Mouse (Mus musculus): ENCODE results near the gene Gtdc1.
A peak's percentile ranks its signal among the peaks of the same experiment; 100 is the strongest.

The Gtdc1 gene

DNA sequence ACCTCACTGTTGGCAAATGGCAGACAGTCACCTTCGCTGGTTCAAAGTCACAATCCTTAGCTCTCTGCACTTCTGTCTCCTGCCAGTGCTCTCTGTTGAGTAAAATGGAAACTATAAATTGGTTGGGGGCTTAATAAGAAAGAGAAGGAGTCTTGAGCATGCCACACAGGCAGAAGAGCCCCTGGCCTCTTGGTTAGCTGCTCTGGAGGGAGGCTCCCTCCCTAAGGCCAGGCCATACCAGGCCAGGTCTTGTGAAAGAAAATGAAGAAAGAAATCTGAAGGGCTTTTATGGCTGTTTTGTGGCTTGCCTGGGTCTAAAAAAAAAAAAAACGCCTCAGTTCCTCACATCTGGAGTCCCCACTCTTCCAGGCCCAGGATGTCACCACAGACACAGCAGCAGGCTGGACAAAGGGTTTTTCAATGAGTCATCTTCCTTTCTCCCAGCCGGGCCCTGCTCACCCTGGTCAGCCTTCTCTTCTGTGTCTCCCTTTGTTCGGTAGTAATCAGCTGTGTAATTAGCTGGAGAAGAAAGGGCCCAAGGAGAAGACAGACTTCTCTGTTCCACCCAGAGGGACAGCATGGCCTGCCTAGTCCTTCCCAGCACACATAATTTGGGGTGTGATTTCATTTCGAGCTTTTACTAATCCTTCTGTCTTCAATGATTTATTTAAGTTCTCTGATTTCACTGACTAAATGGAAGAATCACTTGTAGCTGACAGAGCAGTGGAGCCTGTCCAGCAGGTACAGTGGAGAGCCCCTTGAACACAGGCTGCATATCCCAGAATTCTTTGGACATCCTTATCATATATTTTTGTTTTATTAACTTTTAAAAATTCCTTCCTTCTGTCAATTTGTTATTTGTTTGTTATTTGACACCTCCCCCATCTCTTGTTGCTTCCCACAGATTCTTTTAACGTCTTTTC, 401.1 kb downstream of the Gtdc1 start:
- peak; percentile 18 to 53 for DNase-seq (ENCODE audit: low spot score in 2 of 2)

DNA sequence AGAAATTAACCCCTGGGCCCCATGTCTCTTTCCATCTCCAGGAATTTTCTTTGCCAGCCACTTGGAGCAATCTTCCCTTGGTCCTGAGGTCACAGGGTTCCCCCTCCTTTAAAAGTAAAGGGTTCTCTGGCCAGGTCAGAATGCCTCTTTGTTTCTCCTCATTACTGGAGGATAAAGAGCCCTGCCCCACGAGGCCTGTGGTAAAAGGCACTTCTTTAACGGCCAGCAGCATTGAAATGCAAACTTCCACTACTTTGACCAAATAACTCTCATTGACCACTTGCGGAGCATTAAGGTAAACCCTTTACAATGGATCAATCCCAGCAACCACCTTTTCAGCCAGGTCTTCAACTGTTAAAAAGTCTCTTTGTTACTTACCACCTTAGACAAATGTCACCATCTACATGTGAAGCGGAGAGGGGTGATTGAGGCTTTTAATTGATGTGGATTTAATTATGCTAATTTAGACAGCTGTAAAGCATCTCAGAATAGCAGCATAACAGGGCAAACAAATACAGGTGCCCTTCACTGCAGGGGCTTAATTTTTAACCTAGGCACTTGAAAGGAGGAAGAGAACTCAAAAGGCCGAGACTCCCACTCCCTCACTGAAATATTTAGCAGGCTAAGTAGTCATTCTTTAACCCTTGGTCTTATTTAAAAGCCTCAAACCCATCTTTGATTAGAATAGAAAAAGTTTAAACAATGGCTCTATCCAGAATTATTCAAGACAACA, 402.1 kb downstream of the Gtdc1 start:
- DNase-seq (ENCODE audit: low spot score in 2 of 2): no peak

DNA sequence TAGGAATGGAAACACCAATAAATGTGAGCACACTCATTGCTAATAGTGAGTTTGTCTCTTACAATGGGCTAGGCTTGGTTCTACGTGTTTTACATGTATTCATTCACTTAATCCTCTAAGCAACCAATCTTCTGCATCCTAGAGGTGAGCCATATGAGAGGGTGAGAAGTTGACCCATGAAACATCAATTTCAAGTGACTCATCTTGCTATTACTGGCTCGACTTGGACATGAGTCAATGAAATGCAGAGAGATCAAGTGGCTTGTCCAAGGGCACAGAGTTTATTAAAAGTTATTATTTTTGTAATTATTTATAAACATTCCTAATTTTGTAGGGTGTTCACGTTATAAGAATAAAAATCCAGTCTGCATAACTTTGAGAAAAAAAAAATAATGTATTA, 408.2 kb downstream of the Gtdc1 start:
- DNase-seq (ENCODE audit: low spot score in 2 of 2): no peak

DNA sequence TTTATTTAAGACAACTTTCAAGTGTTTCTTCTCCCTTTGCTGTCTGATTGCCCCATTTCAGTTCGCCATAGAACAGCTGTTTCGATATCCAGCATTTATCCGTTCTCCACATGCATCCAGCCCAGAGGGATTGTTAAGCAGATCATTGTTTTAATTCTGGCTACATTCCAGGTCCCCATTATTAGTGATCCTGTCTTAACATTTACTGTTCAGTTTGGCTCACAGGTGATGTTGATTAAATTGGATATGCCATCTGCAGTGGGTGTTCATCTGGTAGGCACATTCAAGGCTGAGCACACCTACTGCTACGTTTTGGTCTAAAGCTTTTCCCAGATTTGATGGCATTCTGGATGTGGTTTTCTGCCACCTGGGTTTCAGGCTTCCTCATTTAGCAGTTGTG, 409.4 kb downstream of the Gtdc1 start:
- DNase-seq (ENCODE audit: low spot score in 2 of 2): no peak

Data from heart, adult 9 months (tissue).